Mouse (Mus musculus): Measurements from ENCODE around the gene Ltf.

Gene Ltf

DNA sequence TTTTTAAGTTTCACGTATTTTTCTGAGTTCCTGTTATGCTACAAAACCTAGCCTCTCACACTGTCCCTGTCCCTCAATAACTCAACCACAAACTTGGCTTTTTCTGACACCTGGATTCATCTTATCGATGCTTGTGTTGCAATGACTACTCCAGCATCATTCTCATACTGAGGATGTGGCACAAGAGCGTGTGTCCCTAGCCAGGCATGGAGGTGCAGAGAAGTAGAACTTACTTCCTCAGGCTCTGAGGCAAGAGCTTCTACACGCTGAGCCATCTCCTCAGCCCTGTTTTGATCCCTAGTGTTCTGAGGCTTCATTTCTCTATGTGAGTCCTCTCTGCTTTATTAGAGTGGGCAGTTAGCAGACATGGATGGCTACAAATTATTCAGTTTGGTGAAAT, 14.6 kb downstream of the Ltf start:
- in situ Hi-C loops (cut with MboI, MseI), result no loop called here

DNA sequence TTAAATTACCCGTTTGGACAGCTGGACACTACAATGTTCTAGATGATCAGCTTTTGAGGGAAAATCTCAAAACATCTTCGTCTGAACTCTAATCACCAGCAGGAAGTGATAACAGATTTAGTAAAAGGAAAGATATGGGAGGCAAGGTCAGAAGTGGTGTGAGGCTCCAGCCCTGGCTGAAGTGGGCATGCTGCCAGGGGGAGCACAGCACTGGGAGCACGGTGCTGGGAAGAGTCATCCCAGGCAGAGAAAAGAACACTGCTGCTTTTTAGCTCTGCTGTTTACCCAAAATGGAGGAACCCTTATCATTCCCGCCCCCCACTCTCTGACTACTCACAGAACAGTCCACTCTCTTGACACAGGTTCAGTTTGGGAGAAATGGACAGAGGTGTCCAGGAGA, 20.9 kb downstream of the Ltf start:
- in situ Hi-C loops (cut with MboI, MseI), result no loop called here

DNA sequence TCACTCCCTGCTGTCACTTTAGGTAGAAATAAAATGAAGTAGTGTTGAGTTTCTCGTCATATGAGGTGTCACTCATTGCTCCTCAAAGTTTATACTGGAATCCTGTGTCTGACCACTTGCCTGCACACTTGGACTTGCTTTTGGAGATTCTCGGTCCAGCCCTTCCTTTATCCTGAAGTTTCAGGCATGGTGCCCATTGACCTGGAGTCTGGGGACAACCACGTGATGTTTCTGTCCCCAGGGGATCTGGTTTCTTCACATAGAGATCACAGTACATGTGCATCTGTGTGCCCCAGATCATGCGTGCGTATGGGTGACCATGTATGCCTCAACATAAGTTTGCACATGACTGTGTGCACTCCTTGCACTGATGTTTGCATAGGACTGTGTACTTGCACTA, 23.2 kb downstream of the Ltf start:
- in situ Hi-C loops (cut with MboI, MseI), result no loop called here

DNA sequence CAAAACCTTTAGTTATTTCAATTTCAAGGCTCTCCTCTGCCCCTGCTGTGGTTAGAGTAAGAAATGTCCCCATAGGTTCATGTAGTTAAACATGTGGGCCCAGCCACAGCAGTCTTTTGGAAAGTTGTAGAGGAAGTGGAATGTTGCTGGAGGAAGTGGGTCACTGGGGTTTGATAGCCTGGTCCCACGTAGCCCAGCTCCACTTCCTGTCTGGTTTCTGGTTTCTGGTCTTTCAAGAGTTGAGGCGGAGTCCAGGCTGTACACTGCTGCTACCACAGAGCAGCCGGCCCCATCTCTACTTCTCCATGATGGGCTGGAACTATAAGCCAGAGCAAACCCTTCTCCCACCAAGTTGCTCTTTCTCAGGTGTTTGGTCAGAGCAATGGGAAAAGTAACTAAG, 27.2 kb downstream of the Ltf start:
- in situ Hi-C loops (cut with MboI, MseI), result no loop called here

DNA sequence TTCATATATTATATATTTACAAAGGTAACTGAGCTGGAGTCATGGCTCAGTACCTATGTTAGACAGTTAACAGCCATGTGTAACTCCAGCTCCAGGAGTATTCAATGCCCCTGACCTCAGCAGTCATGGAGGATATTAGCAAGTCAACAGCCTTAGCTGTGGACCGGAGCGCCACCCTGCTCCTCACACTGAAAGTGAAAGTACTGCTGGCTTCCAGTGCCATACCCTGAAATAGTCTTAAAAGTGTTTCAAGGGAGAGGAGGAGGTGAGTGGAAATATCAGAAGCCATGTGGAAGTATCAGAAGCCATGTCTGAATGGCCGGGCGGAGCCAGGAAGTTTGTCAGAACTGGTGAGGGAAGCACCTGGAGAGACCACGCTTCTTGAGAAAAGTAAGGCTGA, 28.2 kb downstream of the Ltf start:
- in situ Hi-C loops (cut with MboI, MseI), result no loop called here

DNA sequence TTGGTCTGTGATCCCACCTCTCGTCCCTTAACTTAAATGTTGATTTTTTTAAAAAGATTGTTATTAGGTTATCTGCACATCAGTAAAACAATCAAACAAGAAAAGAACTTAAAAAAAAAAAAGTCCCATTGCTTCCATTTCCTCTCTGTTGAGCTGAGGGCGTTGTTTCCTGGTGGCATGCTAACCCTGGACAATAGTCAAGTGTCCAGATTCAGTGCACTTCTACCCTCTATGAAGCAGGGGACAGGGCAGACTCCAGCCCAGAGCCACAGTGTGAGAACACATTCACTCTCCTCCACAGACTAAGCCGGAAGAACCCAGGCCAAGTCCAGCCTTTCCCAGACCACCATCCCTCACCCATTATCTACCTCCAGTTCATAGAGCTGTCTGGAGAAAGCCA, 29.4 kb downstream of the Ltf start:
- in situ Hi-C loops (cut with MboI, MseI), result no loop called here

DNA sequence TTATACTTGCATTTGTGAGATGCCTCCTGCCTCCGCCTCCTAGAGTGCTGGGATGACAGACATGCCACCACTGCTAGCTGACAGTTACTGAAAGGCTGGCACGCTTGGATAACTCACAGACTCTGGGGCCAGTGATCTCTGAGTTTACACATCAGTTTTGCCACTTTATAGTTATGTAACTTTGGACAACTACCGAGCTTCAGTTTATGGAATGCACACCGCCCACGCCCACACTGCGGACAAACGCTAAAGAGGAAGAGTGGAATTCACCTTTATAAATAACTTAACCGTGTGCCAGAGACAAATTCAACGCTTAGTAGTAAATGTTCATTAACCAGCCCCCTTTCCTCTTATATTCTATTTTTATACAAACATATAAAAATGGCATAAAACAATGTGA, 35.9 kb downstream of the Ltf start:
- in situ Hi-C loops (cut with MboI, MseI), result no loop called here

DNA sequence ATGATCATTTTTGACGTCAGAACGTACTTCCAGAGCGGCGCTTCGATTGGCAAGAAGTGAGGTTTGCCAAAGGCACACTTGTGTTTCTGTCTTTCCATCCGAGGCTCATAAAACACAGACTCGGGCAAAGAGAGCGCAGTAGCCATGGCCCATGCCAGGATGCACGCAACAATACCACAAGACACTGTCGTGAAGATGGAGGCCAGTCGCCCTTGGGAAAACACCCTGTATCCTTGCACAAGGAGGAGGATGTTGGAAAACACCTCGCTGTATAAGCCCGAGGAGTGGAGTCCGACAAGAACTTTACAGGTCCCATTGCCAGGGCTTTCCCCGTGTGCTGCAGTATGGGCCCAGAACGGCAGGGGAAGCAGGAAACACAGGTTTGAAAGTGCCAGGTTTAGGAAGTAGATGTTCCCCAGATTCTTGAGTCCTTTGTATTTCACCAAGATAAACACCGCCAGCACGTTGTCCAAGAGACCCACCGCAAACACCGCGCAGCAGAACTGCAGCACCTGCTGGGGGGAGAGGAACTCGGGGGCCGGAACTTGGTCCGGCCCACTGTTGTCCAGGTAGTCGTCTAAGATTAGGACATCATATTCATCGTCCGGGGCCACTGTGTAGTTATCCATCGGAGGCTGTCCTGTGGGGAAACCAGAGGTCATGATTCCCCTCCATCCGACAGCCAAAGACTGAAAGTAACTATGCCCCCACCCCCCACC, 36.9 kb downstream of the Ltf start:
- in situ Hi-C loops (cut with MboI, MseI), result no loop called here

DNA sequence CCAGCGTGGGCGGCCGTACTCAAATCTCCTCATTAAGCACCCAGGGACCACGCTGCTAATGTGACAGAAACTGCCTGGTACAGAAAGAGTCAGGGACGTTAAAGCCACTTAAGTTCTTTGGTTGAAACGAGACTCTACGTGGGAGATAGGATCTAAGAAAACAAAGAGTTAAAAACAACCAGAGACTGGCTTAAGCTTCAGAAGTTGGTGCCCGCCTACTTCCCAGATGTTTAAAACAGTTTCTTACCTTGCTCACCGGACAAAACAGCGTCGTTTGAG, 37.4 kb downstream of the Ltf start:
- in situ Hi-C loops (cut with MboI, MseI), result no loop called here

DNA sequence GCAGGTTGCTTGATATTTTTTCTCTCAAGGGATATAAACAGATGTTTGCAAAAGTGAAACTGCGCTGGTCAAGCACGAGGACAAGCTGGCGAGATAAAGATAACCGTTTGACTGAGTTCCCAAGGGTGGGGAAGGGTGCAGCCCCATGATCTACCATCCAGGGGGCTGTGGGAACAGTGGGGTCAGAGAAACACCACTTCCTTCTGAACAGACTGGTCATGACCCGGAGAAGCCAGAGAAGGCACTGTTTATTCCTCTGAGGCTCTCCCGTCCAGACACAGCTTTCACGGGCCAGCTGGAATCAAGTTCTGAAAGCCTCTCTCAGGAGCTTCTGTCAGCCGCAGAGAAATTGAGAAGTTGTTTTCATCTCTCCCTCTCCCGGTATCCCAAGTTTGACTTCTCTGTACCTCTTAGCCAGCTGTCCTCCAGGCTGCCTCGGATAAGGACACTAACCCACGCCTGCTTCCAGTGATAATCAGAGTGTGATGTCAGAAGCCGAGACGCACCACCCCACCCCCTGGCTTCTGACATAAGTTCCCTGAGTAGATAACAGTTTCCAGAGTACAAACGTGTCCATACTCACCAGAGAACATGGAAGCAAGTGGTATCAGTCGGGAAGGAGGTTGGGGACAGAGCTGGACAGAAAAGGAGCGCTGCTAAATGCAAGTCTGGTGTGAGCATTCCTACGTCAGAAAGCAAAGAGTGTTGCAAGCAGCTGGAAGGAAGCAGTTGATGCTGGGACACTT, 37.9 kb downstream of the Ltf start, which contains the start of gene Ccrl2:
Gene Ccrl2 (minus strand): TSS at position 722 of the 746 bp plus-strand sequence.
- in situ Hi-C loops (cut with MboI, MseI), result no loop called here

DNA sequence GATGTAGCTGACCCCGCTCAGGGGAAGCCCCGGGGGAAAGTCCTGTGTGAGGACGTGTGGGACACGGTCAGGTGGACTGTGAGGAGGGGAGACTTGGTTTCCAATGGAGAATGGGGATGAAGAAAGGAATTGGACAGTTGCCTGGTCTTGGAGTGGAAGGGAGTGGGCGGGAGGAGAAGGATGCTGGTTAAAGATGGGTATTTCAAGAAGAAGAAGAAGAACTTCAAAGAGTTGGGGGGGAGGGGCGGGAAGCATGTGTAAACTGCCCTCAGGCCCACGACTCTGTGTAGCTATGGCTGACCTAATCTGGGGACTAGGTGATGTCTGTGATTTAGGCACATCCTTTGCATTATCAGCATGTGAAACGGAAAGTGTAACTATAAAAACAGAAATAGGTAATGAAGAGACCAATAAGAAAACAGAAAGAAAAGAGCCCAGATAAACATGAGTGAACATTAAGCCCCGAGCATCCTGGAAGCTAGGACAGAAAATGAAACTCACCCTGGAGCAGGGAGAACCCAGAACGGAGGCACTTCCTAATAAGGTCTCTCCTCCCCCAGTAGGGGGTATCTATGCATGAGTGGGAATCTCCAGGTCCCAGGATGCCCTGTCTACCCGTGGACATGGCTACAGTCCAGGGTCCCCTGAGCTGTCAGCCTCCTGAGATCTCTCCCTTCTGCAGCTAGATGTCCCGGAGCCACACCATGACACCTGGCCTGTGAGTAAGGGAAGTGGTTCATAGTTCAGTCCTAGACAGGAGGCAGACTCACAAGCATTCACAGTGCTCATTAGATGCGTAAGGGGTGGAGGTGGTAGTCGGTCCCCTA, 38.7 kb downstream of the Ltf start:
- in situ Hi-C loops (cut with MboI, MseI), result no loop called here

DNA sequence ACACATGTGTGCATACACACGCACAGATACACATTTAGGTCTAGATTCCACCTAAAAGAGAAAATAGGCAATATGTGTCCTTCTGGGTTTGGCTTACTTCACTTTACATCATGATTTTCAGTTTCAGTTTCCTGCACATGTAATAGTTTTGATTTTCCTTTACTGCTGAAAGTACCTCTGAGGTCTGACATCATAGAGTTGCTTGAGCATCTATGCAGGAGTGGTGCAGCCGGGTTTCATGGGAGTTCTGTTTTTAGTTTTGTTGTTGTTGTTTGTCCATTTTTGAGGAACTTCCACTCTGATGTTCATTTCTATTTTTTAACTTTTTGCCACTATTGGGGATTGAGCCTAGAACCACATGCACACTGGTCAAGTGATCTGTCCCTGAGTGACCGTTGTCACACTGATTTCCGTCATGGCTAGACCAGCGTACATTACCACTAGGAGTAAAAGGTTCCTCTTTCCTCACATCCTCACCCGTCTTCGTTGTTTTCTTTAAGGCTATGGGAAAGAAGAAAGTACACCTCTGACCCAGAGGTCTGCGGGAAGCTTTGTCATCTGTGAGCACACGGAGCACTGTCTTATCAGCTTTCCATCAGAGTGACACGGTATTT, 40.0 kb downstream of the Ltf start:
- in situ Hi-C loops (cut with MboI, MseI), result no loop called here

DNA sequence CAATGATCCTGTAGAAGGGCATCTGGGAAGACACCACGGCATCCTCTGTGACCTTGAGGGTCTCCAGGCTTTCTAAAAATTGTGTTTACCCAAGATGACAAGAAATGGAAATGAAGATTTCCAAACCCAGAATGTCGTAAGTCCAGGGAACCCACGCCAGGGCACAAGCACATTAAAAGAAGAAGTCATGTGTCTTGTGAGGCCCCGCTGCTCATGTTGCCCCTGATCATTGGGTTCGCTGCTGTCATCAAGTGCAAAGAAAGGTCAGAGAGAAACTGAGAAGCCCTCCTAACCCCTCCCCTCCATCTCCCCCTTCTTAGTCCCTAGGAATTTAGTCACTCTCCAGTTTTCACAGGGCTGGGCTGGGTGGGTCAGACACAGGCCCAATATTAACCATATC, 43.8 kb downstream of the Ltf start:
- in situ Hi-C loops (cut with MboI, MseI), result loop anchor here (10.0 kb wide), 1 partner anchor 62 kb away; no protein-coding TSS in a partner anchor

DNA sequence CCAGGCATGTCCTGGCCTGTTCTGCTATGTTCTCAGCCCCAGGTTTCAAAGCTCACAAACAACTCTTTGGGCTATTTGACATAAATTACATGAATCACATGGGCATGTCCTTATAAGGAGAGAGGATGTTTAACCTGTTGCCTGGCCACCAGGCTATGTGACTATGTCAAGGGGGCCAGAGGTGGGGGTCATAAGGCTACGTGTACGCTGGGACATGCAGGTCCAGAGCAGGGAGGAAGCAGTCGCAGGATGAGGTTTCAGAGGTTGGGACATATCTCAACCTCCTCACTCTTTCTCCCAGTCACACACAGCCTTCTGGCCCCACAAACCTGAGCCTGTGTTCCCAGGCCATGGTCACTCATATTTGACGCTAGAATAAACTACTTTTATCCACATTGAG, 48.0 kb downstream of the Ltf start:
- in situ Hi-C loops (cut with MboI, MseI), result loop anchor here (10.0 kb wide), 1 partner anchor 58 kb away; no protein-coding TSS in a partner anchor

DNA sequence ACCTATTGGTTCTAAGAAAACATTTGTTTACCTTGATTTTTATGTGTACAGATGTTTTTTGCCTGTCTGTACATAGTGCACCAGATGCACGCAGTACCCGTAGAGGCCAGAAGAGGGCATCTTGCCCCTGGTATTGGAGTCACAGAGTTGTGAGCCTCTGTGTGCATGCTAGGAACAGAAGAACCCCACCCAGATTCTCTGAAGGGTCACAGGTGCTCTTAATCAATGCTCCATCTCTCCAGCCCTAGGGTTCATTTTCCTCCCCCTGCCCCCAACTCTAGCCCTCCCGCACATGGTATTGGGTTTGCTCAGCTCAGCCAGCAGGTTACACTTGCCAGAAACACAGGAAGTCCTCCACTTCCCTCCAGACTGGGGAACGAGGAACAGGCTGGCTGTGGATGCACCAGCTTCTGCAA, 51.5 kb downstream of the Ltf start:
- in situ Hi-C loops (cut with MboI, MseI), result no loop called here

DNA sequence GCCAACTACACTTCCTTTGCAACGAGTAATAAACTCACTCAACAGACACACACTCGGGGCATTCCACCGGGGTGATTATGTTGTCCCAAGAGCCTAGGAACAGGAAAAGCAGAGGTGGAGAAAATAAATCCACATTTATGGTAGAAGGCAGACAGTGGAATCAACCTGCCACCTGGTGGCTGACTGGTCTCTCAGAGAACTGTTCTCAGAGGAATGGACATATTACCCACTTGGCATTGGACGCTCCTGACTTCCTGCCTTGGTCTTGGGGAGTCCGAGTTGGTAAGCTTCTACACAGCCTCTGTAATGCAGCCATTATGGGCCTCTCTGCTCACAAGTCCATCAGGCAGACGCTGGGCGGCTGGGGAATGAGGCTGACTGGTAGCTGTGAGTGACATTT, 53.1 kb downstream of the Ltf start:
- in situ Hi-C loops (cut with MboI, MseI), result no loop called here

DNA sequence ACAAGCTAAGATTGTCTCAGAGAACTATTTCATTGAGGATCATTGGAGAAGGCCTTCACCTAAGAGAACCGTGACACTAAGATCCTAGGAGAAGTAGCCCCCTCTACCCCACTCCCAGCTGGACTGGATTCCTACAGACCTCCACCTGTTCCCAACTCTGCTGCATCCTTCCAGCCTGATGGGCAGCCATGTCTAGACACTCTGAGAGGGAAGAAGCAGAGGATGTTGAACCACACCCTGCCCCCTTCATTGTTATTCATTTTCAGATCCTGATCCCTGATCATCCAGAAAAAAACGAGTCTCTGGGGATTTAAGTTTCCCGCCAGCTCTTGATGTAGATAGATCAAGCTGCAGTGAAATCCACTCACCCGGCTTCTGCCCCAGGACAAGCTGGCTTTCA, 53.9 kb downstream of the Ltf start:
- in situ Hi-C loops (cut with MboI, MseI), result no loop called here

DNA sequence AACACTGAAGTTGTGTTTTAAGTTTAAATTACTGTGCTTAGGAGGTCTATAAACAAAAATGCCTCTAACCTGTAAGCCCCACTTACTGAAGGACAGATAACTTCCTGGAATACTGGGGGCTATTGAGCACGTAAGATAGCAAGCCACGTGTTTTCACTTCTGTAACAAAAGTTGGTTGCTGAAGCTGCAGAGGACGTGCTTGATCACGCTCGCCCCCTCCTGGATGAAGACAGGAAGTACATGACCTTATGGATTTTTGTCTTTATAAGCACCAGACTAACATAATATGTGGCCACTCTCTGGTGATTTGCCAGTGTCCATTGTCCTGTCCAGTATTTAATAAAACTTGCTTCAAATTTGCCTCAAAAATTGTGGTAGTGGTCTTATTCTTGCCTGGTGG, 58.7 kb downstream of the Ltf start:
- in situ Hi-C loops (cut with MboI, MseI), result loop anchor here (5.0 kb wide), 1 partner anchor 75 kb away; no protein-coding TSS in a partner anchor

DNA sequence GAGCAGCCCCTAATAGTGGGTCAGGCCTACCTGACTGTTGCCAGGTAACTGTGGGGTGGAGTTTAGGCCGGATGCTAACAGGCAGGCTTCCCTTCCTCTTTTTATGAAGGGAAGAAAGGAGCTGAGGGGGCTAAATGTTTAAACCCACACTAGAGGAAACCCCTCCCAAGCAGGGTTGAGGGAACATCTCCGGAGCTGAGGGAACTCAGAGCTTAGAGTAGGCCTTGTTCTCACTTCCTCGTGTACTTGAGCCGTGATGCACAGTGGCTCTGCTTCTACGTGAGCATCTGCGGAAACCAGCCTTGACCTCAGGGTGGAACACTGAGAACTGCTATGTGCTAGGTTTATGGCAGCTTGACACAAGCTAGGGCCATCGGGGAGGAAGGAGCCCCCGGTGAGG, 61.7 kb downstream of the Ltf start:
- in situ Hi-C loops (cut with MboI, MseI), result loop anchor here (10.0 kb wide), 1 partner anchor 674 kb away; no protein-coding TSS in a partner anchor

DNA sequence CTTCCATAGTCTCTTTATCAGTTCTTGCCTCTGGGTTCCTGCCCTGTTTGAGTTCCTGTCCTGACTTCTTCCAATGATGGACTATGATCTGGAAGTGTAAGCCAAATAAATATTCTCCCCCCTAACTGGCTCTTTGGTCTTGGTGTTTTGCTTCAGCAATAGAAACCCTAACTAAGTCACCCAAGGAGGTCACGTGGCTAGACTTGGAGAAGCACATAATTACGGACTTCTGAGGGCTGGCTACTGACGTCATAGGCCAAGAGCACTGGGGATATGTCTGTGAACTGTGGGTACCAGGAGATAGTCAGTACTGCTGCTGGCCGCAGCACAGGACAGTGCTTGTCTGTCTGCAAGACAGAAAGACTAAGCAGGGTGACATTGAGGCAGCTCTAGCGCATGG, 62.7 kb downstream of the Ltf start:
- in situ Hi-C loops (cut with MboI, MseI), result loop anchor here (10.0 kb wide), 1 partner anchor 673 kb away; no protein-coding TSS in a partner anchor

DNA sequence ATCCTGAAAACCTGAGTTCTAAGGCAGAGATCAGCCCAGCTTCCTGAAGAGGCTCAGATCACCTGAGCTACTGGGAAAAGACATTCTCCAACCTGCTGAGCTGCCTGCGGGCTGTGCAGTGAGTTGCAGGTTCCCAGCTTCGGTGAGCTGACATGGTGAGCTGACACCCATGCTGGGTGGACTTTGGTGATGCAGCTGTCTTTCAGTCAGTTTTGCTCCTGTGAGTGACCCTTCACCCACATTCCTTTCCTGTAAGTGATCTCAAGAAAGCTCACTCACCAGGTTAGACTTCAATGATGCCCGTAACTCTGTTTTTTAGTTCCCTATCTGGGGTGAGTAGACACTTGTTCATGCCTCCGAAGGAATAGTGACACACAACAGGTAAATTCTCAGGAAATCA, 66.3 kb downstream of the Ltf start:
- in situ Hi-C loops (cut with MboI, MseI), result loop anchor here (10.0 kb wide), 1 partner anchor 669 kb away; no protein-coding TSS in a partner anchor

DNA sequence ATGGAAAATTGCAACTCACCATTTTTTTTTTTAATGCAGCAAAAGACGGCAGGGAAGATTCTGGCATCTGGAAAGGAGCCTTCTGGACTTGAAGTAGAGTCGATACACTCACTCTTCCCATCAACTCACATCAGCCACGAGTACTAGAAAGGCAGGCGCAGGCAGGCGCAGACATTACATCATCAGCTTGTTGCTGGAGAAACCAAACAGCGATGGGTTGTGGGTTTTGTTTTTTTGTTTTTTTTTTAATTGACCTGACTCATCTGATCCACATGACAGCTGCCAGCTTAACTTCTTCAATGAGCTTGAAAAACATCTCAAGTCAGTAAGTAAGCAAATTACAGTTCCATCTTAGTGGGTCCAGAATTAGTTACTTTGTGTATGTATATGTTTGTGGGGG, 67.1 kb downstream of the Ltf start:
- in situ Hi-C loops (cut with MboI, MseI), result loop anchor here (10.0 kb wide), 1 partner anchor 669 kb away; no protein-coding TSS in a partner anchor

Data from T-helper 1 cell (primary cell).